Comparison of ENCODE assay signal across 17 mouse cellular contexts in genomic region chr7:29148771-29149170, GRCm38 (mm10). TPM values are rescaled to one million over a fixed set of nuclear protein-coding genes. Genes with fewer than 3 reads are reported as not detected.
"Had no signal": no experiment of that assay in that cellular context is flagged by ENCODE, and none has a peak within 500 bp of the region (broad histone marks: within the 10 kb centered on the region; RNA-seq: fewer than 3 reads in every experiment).

No protein-coding gene starts in this region.

- H3K36me3 ChIP-seq: intestine, embryonic 15.5 days; midbrain, embryonic 15.5 days had no signal

- H3K4me2 ChIP-seq: intestine, embryonic 15.5 days; liver, embryonic 13.5 days; midbrain, embryonic 15.5 days; neural tube, embryonic 13.5 days had no signal

- DNase-seq: layer of hippocampus, adult 9-11 months; liver, embryonic 13.5 days; lung, adult 2 months; lung, postnatal 14 days; lung, postnatal 4 days; retina, postnatal 1 day; thymus, adult 18-20 months; thymus, postnatal 36 days had no signal

- H3K4me3 ChIP-seq: intestine, embryonic 15.5 days; layer of hippocampus, adult 2 months; liver, embryonic 13.5 days; midbrain, embryonic 10.5 days; midbrain, embryonic 15.5 days; myocyte; neural tube, embryonic 13.5 days had no signal

- H3K4me1 ChIP-seq: midbrain, embryonic 15.5 days; neural tube, embryonic 13.5 days had no signal

- H3K27ac ChIP-seq: intestine, embryonic 15.5 days; kidney, postnatal 0 days; layer of hippocampus, adult 2 months; liver, embryonic 13.5 days; midbrain, embryonic 10.5 days; midbrain, embryonic 15.5 days; neural tube, embryonic 13.5 days had no signal

- ATAC-seq: hindbrain, embryonic 16.5 days; intestine, embryonic 15.5 days; midbrain, embryonic 15.5 days had no signal

- H3K27me3 ChIP-seq: intestine, embryonic 15.5 days; midbrain, embryonic 15.5 days; neural tube, embryonic 13.5 days had no signal

- H3K9ac ChIP-seq: intestine, embryonic 15.5 days; liver, embryonic 13.5 days; midbrain, embryonic 15.5 days; neural tube, embryonic 13.5 days had no signal

- H3K9me3 ChIP-seq: liver, embryonic 13.5 days; midbrain, embryonic 15.5 days; neural tube, embryonic 13.5 days had no signal

RNA-seq across cellular contexts. Expression of gene Ggn, which starts 21.2 kb away (rescaled TPM):
- total RNA-seq: liver, adult 2 months had no signal
